In genomic region chr5:54200587-54200986, GRCm38 (mm10) we compare ENCODE assay signal across 23 mouse cellular contexts.
A peak's percentile ranks its signal among the peaks of the same experiment; 100 is the strongest.
DNase-seq lines count a peak whose midpoint lies in the region; ATAC-seq lines count a peak whose summit lies in the region.
"Had no signal": no experiment of that assay in that cellular context is flagged by ENCODE, and none has a peak within 500 bp of the region (broad histone marks: within the 10 kb centered on the region; RNA-seq: fewer than 3 reads in every experiment).

No protein-coding gene starts in this region.

- no peaks in the 10 kb centered on the region for H3K36me3 ChIP-seq in kidney, embryonic 16.5 days (ENCODE audit: insufficient read depth, low read length)
- H3K36me3 ChIP-seq in limb, embryonic 10.5 days = no peaks in the 10 kb centered on the region
- H3K36me3 ChIP-seq: embryonic facial prominence, embryonic 10.5 days; embryonic facial prominence, embryonic 12.5 days; G1E had no signal

- H3K4me3 ChIP-seq in kidney, embryonic 16.5 days (ENCODE audit: low read length) = no peak overlapping the region
- no peak overlapping the region for H3K4me3 ChIP-seq in limb, embryonic 10.5 days
- H3K4me3 ChIP-seq: embryonic facial prominence, embryonic 10.5 days; embryonic facial prominence, embryonic 12.5 days; forebrain, embryonic 13.5 days had no signal

- peak; percentile 2 for DNase-seq in heart, adult 11 months
- no peak for DNase-seq in heart, adult 8-10 months (ENCODE audit: low spot score)
- DNase-seq in kidney, adult 18-20 months = no peak
- DNase-seq in limb, embryonic 10.5 days (ENCODE audit: low spot score) = peak; percentile 2
- peak; percentile 9 for DNase-seq in yolk sac, embryonic 10.5 days (ENCODE audit: low spot score)
- DNase-seq in urinary bladder, postnatal 25 days (ENCODE audit: low spot score) = no peak
- DNase-seq: adrenal gland, adult 8-10 months; adrenal gland, postnatal 14 days; adrenal gland, postnatal 36 days; B cell, adult 2 months; cerebellum, adult 11-12 months; cerebellum, adult 2 months; cerebellum, adult 9-10 months; cerebellum, postnatal 10 days; cerebellum, postnatal 25 days had no signal

- H3K4me2 ChIP-seq in kidney, embryonic 16.5 days (replicated peaks; ENCODE audit: low read depth, low read length) = peak overlapping the region; percentile 34
- H3K4me2 ChIP-seq: embryonic facial prominence, embryonic 12.5 days; forebrain, embryonic 13.5 days had no signal

- H3K9me3 ChIP-seq in kidney, embryonic 16.5 days (ENCODE audit: low read length) = no peaks in the 10 kb centered on the region
- H3K9me3 ChIP-seq in limb, embryonic 10.5 days (replicated peaks) = no peaks in the 10 kb centered on the region
- H3K9me3 ChIP-seq: embryonic facial prominence, embryonic 10.5 days; embryonic facial prominence, embryonic 12.5 days; forebrain, embryonic 13.5 days; G1E had no signal

- 0 out of 2 replicates have a peak overlapping the region, but pooled peaks have one; percentile 16 for H3K27ac ChIP-seq in kidney, embryonic 16.5 days (ENCODE audit: low read length)
- no peak overlapping the region for H3K27ac ChIP-seq in limb, embryonic 10.5 days
- H3K27ac ChIP-seq: embryonic facial prominence, embryonic 10.5 days; embryonic facial prominence, embryonic 12.5 days; forebrain, embryonic 13.5 days had no signal

- H3K27me3 ChIP-seq in kidney, embryonic 16.5 days (ENCODE audit: insufficient read depth, low read length) = no peaks in the 10 kb centered on the region
- no peaks in the 10 kb centered on the region for H3K27me3 ChIP-seq in limb, embryonic 10.5 days (ENCODE audit: low read depth, poor library complexity, severe bottlenecking)
- H3K27me3 ChIP-seq: CH12.LX; embryonic facial prominence, embryonic 12.5 days; forebrain, embryonic 13.5 days had no signal

- 0 out of 2 replicates have a peak, but pooled peaks cover 3% of the 10 kb centered on the region for H3K4me1 ChIP-seq in kidney, embryonic 16.5 days (ENCODE audit: insufficient read depth, low read length)
- H3K4me1 ChIP-seq in limb, embryonic 10.5 days = peaks cover 22% of the 10 kb centered on the region

- H3K9ac ChIP-seq in kidney, embryonic 16.5 days (replicated peaks; ENCODE audit: low read length) = no peak overlapping the region
- H3K9ac ChIP-seq: embryonic facial prominence, embryonic 12.5 days; forebrain, embryonic 13.5 days had no signal

- ATAC-seq in kidney, embryonic 16.5 days (ENCODE audit: low FRiP score, low TSS enrichment) = peak; percentile 83; the same call in 1 of the 2 replicates
- ATAC-seq: activated CD4-positive, CD25-positive, alpha-beta regulatory T cell, adult 4 months; CD4-positive, CD25-positive, alpha-beta regulatory T cell, adult 4 months had no signal

- 68% methylated on average over 5 of the region's 5 CpGs for WGBS in kidney, embryonic 16.5 days
- WGBS in limb, embryonic 10.5 days = 89% methylated on average over 5 of the region's 5 CpGs

Comparison
In these comparisons a context has a peak if more than half of its experiments do, and no peak if none do; other contexts are left out.
1. DNase-seq: peak in heart, adult 11 months (single experiment), limb, embryonic 10.5 days (single experiment) and yolk sac, embryonic 10.5 days (single experiment); none in heart, adult 8-10 months (single experiment), kidney, adult 18-20 months (single experiment) and urinary bladder, postnatal 25 days (single experiment).